Mouse (Mus musculus): ENCODE measurements around the gene Srek1. TPM values are rescaled to one million over a fixed set of nuclear protein-coding genes. Genes with fewer than 3 reads are reported as not detected.

The Srek1 gene
- 0.96 and 7.4 TPM in 2 replicates for polyA plus RNA-seq (2012; ENCODE audit: insufficient read depth, low replicate concordance)

- Histone ChIP-seq H3K4me1 (peaks cover 41% of the 10 kb centered on the region), H3K27me3 (replicated peaks) (peaks cover 9% of the 10 kb centered on the region), H3K4me3 (replicated peaks) (peak within 1 kb of the TSS; percentile 95), H3K9me3 (no peaks in the 10 kb centered on the region), H3K36me3 (replicated peaks; ENCODE audit: low read length) (peaks cover 14% of the 10 kb centered on the region)
- TF ChIP-seq GATA1 (IDR thresholded peaks at IDR 0.05; ENCODE audit: borderline replicate concordance, low read length) (no peak), FLI1 (IDR thresholded peaks at IDR 0.05; ENCODE audit: low read length) (no peak)
Observed at GRCm38 (mm10) chr13:103774119-103774757, at the start of gene Srek1. Srek1 (minus strand) TSS chr13:103774608.

DNA sequence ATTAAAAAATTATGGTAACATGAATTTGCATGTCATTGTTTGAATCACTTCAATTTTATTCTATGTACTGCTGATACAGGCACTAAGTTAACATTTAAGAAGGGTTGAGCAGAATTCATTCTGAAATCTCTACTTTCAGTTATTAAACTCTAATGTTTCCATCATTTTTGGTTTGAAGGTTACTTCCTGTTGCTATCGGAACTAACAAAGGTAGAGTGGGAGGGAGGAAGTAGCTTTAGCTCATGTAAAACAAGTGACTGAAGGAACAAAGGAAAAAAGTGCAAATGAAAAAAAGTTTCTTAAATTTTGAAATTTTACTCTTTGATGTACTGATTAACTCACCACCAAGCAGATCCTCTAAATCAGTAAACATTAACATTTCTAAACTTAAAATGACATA lies 47.9 kb upstream of the Srek1 start:
- Histone ChIP-seq H3K27me3 (replicated peaks) (no peaks in the 10 kb centered on the region), H3K36me3 (replicated peaks; ENCODE audit: low read length) (peaks cover 91% of the 10 kb centered on the region), H3K4me3 (replicated peaks) (no peak overlapping the region), H3K9me3 (no peaks in the 10 kb centered on the region), H3K4me1 (0 out of 2 replicates have a peak, but pooled peaks cover 7% of the 10 kb centered on the region)
- no peak for TF ChIP-seq FLI1 (IDR thresholded peaks at IDR 0.05; ENCODE audit: low read length)
- TF ChIP-seq GATA1 (IDR thresholded peaks at IDR 0.05; ENCODE audit: borderline replicate concordance, low read length), result no peak

- H3K4me3 ChIP-seq (replicated peaks), result no peak overlapping the region
- no peak for TF ChIP-seq GATA1 (IDR thresholded peaks at IDR 0.05; ENCODE audit: borderline replicate concordance, low read length)
- TF ChIP-seq FLI1 (IDR thresholded peaks at IDR 0.05; ENCODE audit: low read length), result no peak
- 0 out of 2 replicates have a peak, but pooled peaks cover 4% of the 10 kb centered on the region for H3K4me1 ChIP-seq
- peaks cover 92% of the 10 kb centered on the region for H3K36me3 ChIP-seq (replicated peaks; ENCODE audit: low read length)
- H3K27me3 ChIP-seq (replicated peaks), result no peaks in the 10 kb centered on the region
- no peaks in the 10 kb centered on the region for H3K9me3 ChIP-seq
Observed at GRCm38 (mm10) chr13:103819377-103819776, 45.0 kb upstream of the Srek1 start.

DNA sequence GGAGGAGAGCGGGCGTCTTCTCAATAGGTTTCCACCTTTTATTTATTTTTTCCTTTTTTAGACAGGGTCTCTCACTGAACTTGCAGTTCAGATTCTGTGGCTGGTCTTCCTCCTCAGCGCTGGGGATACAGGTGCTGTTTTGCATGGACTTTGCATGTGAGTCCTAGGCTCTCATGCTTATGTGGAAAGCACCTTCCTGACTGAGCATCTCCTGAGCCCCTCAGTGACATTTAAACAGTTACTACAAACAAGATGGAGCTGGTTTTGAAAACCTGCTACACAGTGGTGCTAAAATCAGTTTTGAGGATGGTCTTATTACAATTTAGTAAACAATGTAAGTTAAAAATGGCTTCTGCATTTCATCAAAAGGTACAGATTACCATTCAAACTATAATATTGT lies 43.5 kb upstream of the Srek1 start:
- no peaks in the 10 kb centered on the region for H3K27me3 ChIP-seq (replicated peaks)
- 0 out of 2 replicates have a peak, but pooled peaks cover 4% of the 10 kb centered on the region for H3K4me1 ChIP-seq
- no peak for TF ChIP-seq GATA1 (IDR thresholded peaks at IDR 0.05; ENCODE audit: borderline replicate concordance, low read length)
- TF ChIP-seq FLI1 (IDR thresholded peaks at IDR 0.05; ENCODE audit: low read length), result no peak
- peaks cover 93% of the 10 kb centered on the region for H3K36me3 ChIP-seq (replicated peaks; ENCODE audit: low read length)
- H3K4me3 ChIP-seq (replicated peaks), result no peak overlapping the region
- H3K9me3 ChIP-seq, result no peaks in the 10 kb centered on the region

- no peak for TF ChIP-seq GATA1 (IDR thresholded peaks at IDR 0.05; ENCODE audit: borderline replicate concordance, low read length)
- no peak for TF ChIP-seq FLI1 (IDR thresholded peaks at IDR 0.05; ENCODE audit: low read length)
Observed at GRCm38 (mm10) chr13:103807464-103807863, 33.1 kb upstream of the Srek1 start.

GRCm38 (mm10) chr13:103806210-103806851 lies 31.9 kb upstream of the Srek1 start:
- Histone ChIP-seq H3K27me3 (replicated peaks) (no peaks in the 10 kb centered on the region), H3K36me3 (replicated peaks; ENCODE audit: low read length) (no peaks in the 10 kb centered on the region), H3K4me3 (replicated peaks) (no peak overlapping the region), H3K4me1 (peaks cover 9% of the 10 kb centered on the region), H3K9me3 (peaks cover 3% of the 10 kb centered on the region; the same call in 1 of the 2 replicates)
- no peak for TF ChIP-seq FLI1 (IDR thresholded peaks at IDR 0.05; ENCODE audit: low read length)
- TF ChIP-seq GATA1 (IDR thresholded peaks at IDR 0.05; ENCODE audit: borderline replicate concordance, low read length), result no peak

More at GRCm38 (mm10) chr13:103807464-103807863, 33.1 kb upstream of the Srek1 start:
- no peaks in the 10 kb centered on the region for H3K27me3 ChIP-seq (replicated peaks)
- no peak overlapping the region for H3K4me3 ChIP-seq (replicated peaks)
- H3K4me1 ChIP-seq, result peaks cover 9% of the 10 kb centered on the region
- peaks cover 2% of the 10 kb centered on the region for H3K36me3 ChIP-seq (replicated peaks; ENCODE audit: low read length)
- peaks cover under 1% of the 10 kb centered on the region; the same call in 1 of the 2 replicates for H3K9me3 ChIP-seq

GRCm38 (mm10) chr13:103803721-103804120 lies 29.3 kb upstream of the Srek1 start:
- H3K4me3 ChIP-seq (replicated peaks), result no peak overlapping the region
- H3K4me1 ChIP-seq, result peaks cover 14% of the 10 kb centered on the region
- H3K27me3 ChIP-seq (replicated peaks), result no peaks in the 10 kb centered on the region
- H3K9me3 ChIP-seq, result peaks cover 3% of the 10 kb centered on the region; the same call in 1 of the 2 replicates
- no peaks in the 10 kb centered on the region for H3K36me3 ChIP-seq (replicated peaks; ENCODE audit: low read length)
- TF ChIP-seq FLI1 (IDR thresholded peaks at IDR 0.05; ENCODE audit: low read length) (no peak), GATA1 (IDR thresholded peaks at IDR 0.05; ENCODE audit: borderline replicate concordance, low read length) (no peak)

DNA sequence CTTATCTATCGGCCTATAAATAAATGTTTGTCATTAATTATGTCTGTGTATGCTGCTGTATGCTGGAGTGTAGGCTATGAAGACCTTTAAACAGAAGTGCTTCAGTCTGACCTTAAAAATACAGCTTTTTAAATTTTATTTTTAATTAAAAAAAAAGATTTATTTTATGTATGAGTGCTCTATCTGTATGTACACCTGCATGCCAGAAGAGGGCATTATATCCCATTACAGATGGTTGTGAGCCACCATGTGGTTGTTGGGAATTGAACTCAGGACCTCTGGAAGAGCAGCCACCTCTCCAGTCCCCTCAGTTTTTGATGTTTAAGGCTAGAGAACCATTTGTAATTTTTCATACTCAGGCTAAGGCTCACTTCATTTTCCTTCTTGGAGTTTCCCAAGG lies 26.6 kb upstream of the Srek1 start:
- Histone ChIP-seq H3K4me1 (peaks cover 4% of the 10 kb centered on the region; the same call in 1 of the 2 replicates), H3K27me3 (replicated peaks) (no peaks in the 10 kb centered on the region), H3K4me3 (replicated peaks) (no peak overlapping the region), H3K9me3 (peaks cover 3% of the 10 kb centered on the region; the same call in 1 of the 2 replicates), H3K36me3 (replicated peaks; ENCODE audit: low read length) (no peaks in the 10 kb centered on the region)
- TF ChIP-seq FLI1 (IDR thresholded peaks at IDR 0.05; ENCODE audit: low read length) (no peak), GATA1 (IDR thresholded peaks at IDR 0.05; ENCODE audit: borderline replicate concordance, low read length) (no peak)

- Histone ChIP-seq H3K4me1 (peaks cover 4% of the 10 kb centered on the region; the same call in 1 of the 2 replicates), H3K9me3 (no peaks in the 10 kb centered on the region), H3K4me3 (replicated peaks) (no peak overlapping the region), H3K27me3 (replicated peaks) (peaks cover 2% of the 10 kb centered on the region), H3K36me3 (replicated peaks; ENCODE audit: low read length) (no peaks in the 10 kb centered on the region)
- TF ChIP-seq GATA1 (IDR thresholded peaks at IDR 0.05; ENCODE audit: borderline replicate concordance, low read length), result no peak
- TF ChIP-seq FLI1 (IDR thresholded peaks at IDR 0.05; ENCODE audit: low read length), result no peak
Observed at GRCm38 (mm10) chr13:103794688-103795543, 20.5 kb upstream of the Srek1 start.
